Mouse (Mus musculus) embryonic facial prominence, embryonic 11.5 days (tissue): ENCODE measurements at regions not wholly inside any gene's neighbourhood (a gene's known extent, or its start where the extent isn't known, plus 50 kb on each side); places are given as distances from the start of the nearest gene placed in this dataset.

Experiments used
- ATAC-seq: fragments of 200-750 bp; cut with Nextera tagmentation; replicated peaks from 2 replicates; pipeline ENCODE4 v1.8.0; 2017; ENCODE audit warnings: low read depth; ENCODE audit not compliant: insufficient number of reproducible peaks, low FRiP score, low TSS enrichment
- DNase-seq: peaks from one replicate; pipeline ENCODE4 v3.0.0-alpha.2; 2015; ENCODE audit warnings: low spot score
- H3K27ac ChIP-seq: fragments of 300-500 bp; sonication (generic); replicated peaks from 2 replicates; pipeline ENCODE4 v1.5.1; 2014; ENCODE audit warnings: mild to moderate bottlenecking, low read depth, low read length, control low read depth
- H3K27me3 ChIP-seq: fragments of 300-500 bp; sonication (generic); 2 replicates; pipeline ENCODE4 v1.6.1; 2014; ENCODE audit warnings: mild to moderate bottlenecking, low read length, moderate library complexity, mixed read lengths; ENCODE audit not compliant: control insufficient read depth, insufficient read depth
- H3K36me3 ChIP-seq: fragments of 300-500 bp; sonication (generic); replicated peaks from 2 replicates; pipeline ENCODE4 v1.6.1; 2014; ENCODE audit warnings: low read depth, mild to moderate bottlenecking, low read length, moderate library complexity, mixed read lengths; ENCODE audit not compliant: control insufficient read depth, insufficient read depth
- H3K4me1 ChIP-seq: fragments of 300-500 bp; sonication (generic); 2 replicates; pipeline ENCODE4 v1.6.1; 2014; ENCODE audit warnings: low read length, mixed read lengths; ENCODE audit not compliant: control insufficient read depth, insufficient read depth
- H3K4me2 ChIP-seq: fragments of 300-500 bp; sonication (generic); 2 replicates; pipeline ENCODE4 v1.6.1; 2014; ENCODE audit warnings: low read depth, mild to moderate bottlenecking, control low read depth, low read length, moderate library complexity
- H3K4me3 ChIP-seq: fragments of 300-500 bp; sonication (generic); 2 replicates; pipeline ENCODE4 v1.5.1; 2014; ENCODE audit warnings: low read depth, low read length, control low read depth
- H3K9ac ChIP-seq: fragments of 300-500 bp; sonication (generic); replicated peaks from 2 replicates; pipeline ENCODE4 v1.6.1; 2014; ENCODE audit warnings: mild to moderate bottlenecking, control low read depth, low read length
- H3K9me3 ChIP-seq: fragments of 300-500 bp; sonication (generic); replicated peaks from 2 replicates; pipeline ENCODE4 v1.6.1; 2016; ENCODE audit warnings: mild to moderate bottlenecking, low read length, inconsistent platforms, mixed read lengths; ENCODE audit not compliant: control insufficient read depth
- WGBS: fragments of 180-500 bp; shearing (Covaris S2); extraction: QIAGEN DNeasy Blood & Tissue Kit; methylation state at CpG from one replicate; pipeline ENCODE4 v1.1.7; 2014; 5-methylcytosine and 5-hydroxymethylcytosine counted together

DNA sequence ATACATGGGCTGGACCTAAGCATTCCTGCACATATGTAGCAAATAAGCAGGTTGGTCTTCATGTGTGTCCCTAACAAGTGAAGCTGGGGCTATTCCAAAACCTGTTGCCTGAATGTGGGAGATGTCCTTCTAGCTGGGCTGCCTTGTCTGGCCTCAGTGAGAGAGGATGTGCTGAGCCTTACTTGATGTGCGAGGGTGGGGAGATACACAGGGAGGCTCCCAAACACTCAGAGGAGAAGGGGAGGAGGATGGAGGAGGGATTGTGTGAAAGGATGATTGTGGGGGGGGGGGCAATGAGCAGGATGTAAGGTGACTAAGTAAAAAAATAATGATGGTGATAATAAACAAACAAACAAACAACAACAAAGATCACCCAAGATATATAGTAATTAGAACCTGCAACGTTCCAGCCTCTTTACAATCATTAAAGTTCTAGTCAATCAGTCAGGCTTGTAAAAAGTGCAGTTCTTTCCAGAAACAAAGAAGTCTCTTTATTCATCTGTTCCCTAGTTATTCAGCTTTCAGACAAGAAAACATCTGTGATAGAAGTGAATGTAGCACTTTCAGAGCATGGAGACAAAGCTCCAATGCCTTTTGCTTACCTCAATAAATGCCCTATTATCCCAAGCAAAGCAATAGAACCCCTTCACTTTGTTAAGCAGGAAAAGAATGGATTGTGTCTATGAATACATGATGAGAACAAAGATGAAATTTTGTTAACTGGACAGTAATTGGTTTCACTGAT is 1261.1 kb downstream of the Pla2g4a start:
- Histone ChIP-seq H3K27me3 (no peaks in the 10 kb centered on the region), H3K9ac (no peak overlapping the region), H3K9me3 (no peaks in the 10 kb centered on the region), H3K4me1 (no peaks in the 10 kb centered on the region), H3K4me3 (no peak overlapping the region), H3K36me3 (no peaks in the 10 kb centered on the region), H3K4me2 (no peak overlapping the region), H3K27ac (no peak overlapping the region)
- WGBS: 35% methylated on average over 2 of the region's 2 CpGs
- 0 out of 2 replicates have a peak, but pooled peaks have one; percentile 44 for ATAC-seq
- no peak for DNase-seq

- H3K4me1 ChIP-seq: no peaks in the 10 kb centered on the region
- no peak overlapping the region for H3K4me3 ChIP-seq
- H3K9ac ChIP-seq: no peak overlapping the region
- H3K4me2 ChIP-seq: no peak overlapping the region
- no peaks in the 10 kb centered on the region for H3K9me3 ChIP-seq
- H3K36me3 ChIP-seq: no peaks in the 10 kb centered on the region
- DNase-seq (no peak), ATAC-seq (no peak)
- no peak overlapping the region for H3K27ac ChIP-seq
- WGBS: 64% methylated on average over 2 of the region's 2 CpGs
- no peaks in the 10 kb centered on the region for H3K27me3 ChIP-seq
These were observed 1271.0 kb downstream of the Pla2g4a start for GRCm38 (mm10) chr1:148690085-148690484.

- DNase-seq (no peak), ATAC-seq (no peak)
- Histone ChIP-seq H3K36me3 (no peaks in the 10 kb centered on the region), H3K4me2 (no peak overlapping the region), H3K9ac (no peak overlapping the region), H3K9me3 (no peaks in the 10 kb centered on the region), H3K27ac (no peak overlapping the region), H3K4me3 (no peak overlapping the region), H3K4me1 (no peaks in the 10 kb centered on the region), H3K27me3 (no peaks in the 10 kb centered on the region)
- 94% methylated on average over 4 of the region's 4 CpGs for WGBS
These were observed 1271.5 kb downstream of the Pla2g4a start for GRCm38 (mm10) chr1:148689618-148690017.

GRCm38 (mm10) chr1:148675516-148675915 is 1285.6 kb downstream of the Pla2g4a start:
- ATAC-seq: no peak
- H3K4me2 ChIP-seq: no peak overlapping the region
- H3K36me3 ChIP-seq: no peaks in the 10 kb centered on the region
- H3K9ac ChIP-seq: no peak overlapping the region
- H3K9me3 ChIP-seq: no peaks in the 10 kb centered on the region
- no peak overlapping the region for H3K27ac ChIP-seq
- H3K4me1 ChIP-seq: no peaks in the 10 kb centered on the region
- DNase-seq: no peak
- H3K4me3 ChIP-seq: no peak overlapping the region
- no peaks in the 10 kb centered on the region for H3K27me3 ChIP-seq

DNA sequence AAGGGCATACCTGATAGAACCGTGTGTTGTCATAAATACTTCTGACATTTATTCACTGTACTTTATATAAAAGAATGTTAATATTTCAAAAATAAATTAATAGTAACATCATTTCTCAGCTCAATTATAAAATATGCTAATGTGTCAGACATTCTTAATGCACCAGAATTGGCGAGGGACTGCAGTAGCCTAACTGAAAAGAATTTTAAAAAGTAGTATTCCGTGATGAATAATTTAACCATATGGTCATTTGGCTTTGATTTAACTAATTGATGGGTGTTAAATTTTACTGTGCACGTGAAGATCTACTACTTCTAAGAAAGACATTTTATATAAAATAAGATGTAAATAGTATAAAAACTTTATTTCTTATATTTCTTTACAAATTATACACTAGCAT is 1296.7 kb downstream of the Pla2g4a start:
- H3K27me3 ChIP-seq: no peaks in the 10 kb centered on the region
- no peak overlapping the region for H3K27ac ChIP-seq
- no peaks in the 10 kb centered on the region for H3K4me1 ChIP-seq
- ATAC-seq (no peak), DNase-seq (no peak)
- 68% methylated on average over 4 of the region's 4 CpGs for WGBS
- no peak overlapping the region for H3K9ac ChIP-seq
- no peaks in the 10 kb centered on the region for H3K9me3 ChIP-seq
- no peaks in the 10 kb centered on the region for H3K36me3 ChIP-seq
- H3K4me3 ChIP-seq: no peak overlapping the region
- H3K4me2 ChIP-seq: no peak overlapping the region

GRCm38 (mm10) chr1:148656990-148657389 is 1304.1 kb downstream of the Pla2g4a start:
- Histone ChIP-seq H3K36me3 (no peaks in the 10 kb centered on the region), H3K27me3 (no peaks in the 10 kb centered on the region), H3K27ac (no peak overlapping the region), H3K4me1 (no peaks in the 10 kb centered on the region), H3K4me3 (no peak overlapping the region), H3K4me2 (no peak overlapping the region), H3K9me3 (no peaks in the 10 kb centered on the region), H3K9ac (no peak overlapping the region)
- no peak for DNase-seq
- 94% methylated on average over 1 of the region's 1 CpGs for WGBS
- no peak for ATAC-seq
